Mouse (Mus musculus) embryonic stem cell, embryonic (primary cell): ENCODE measurements around the gene Cpne2.

Source experiments
- CTCF ChIA-PET, 4 experiments: fragments of 300-600 bp in 2 of 4; fragments of 350-600 bp in 2 of 4; sonication (Branson Sonifier 250); formaldehyde crosslinking; loops; one replicate each; lab custom pipeline; 2022; ENCODE audit warnings: inconsistent platforms in 2 of 4; lab: Charles Lee
- POLR2A ChIA-PET, 4 experiments: fragments of 300-600 bp in 2 of 4; fragments of 350-600 bp in 2 of 4; sonication (Branson Sonifier 250); formaldehyde crosslinking; loops; one replicate each; lab custom pipeline; 2022; ENCODE audit warnings: antibody characterized with exemption in 4 of 4, inconsistent platforms in 1 of 4; lab: Charles Lee

The Cpne2 gene

GRCm38 (mm10) chr8:94601034-94601606 lies 68.3 kb downstream of the Cpne2 start:
- ChIA-PET CTCF (interaction anchor here in 1 of 4 experiments (1.3 to 1.4 kb wide), 2 partner anchors 103 to 109 kb away, joined by 5 to 8 read pairs; no protein-coding TSS in a partner anchor), POLR2A (interaction anchor here (0.5 to 4.7 kb wide), 51 partner anchors 9 to 1139 kb away, joined by 3 to 27 read pairs (median 4); partner anchors contain the start of genes Arl2bp (in 2 of the 4), Bbs2 (in 2 of the 4), Ciapin1 (in 1 of the 4) and Coq9 (in 1 of the 4))

GRCm38 (mm10) chr8:94601607-94602385 lies 69.0 kb downstream of the Cpne2 start, which contains the start of the genes Rspry1 and Fam192a:
Rspry1 (plus strand) TSS chr8:94601937.
Fam192a (minus strand) TSS chr8:94601997.
- CTCF ChIA-PET: interaction anchor here in 3 of 4 experiments (0.5 to 1.4 kb wide), 5 partner anchors 82 to 448 kb away, joined by 3 to 8 read pairs (median 4); no protein-coding TSS in a partner anchor
- POLR2A ChIA-PET: interaction anchor here (0.5 to 4.7 kb wide), 54 partner anchors 9 to 1139 kb away, joined by 3 to 27 read pairs (median 4); partner anchors contain the start of genes Arl2bp (in 2 of the 4), Bbs2 (in 2 of the 4), Ciapin1 (in 1 of the 4) and Coq9 (in 1 of the 4)

GRCm38 (mm10) chr8:94602471-94603131 lies 69.8 kb downstream of the Cpne2 start:
- POLR2A ChIA-PET: interaction anchor here in 2 of 4 experiments (0.8 to 4.7 kb wide), 20 partner anchors 8 to 504 kb away, joined by 3 to 27 read pairs (median 4); partner anchors contain the start of genes Bbs2 (in 2 of the 2), Arl2bp (in 1 of the 2), Ciapin1 (in 1 of the 2) and Coq9 (in 1 of the 2)
- CTCF ChIA-PET: interaction anchor here in 3 of 4 experiments (0.6 to 1.4 kb wide), 4 partner anchors 101 to 259 kb away, joined by 3 to 8 read pairs (median 4); no protein-coding TSS in a partner anchor

GRCm38 (mm10) chr8:94604030-94604429 lies 71.2 kb downstream of the Cpne2 start:
- ChIA-PET CTCF (interaction anchor here in 1 of 4 experiments (0.6 kb wide), 1 partner anchor 49 kb away, joined by 3 read pairs; no protein-coding TSS in a partner anchor), POLR2A (interaction anchor here in 1 of 4 experiments (1.2 to 4.7 kb wide), 2 partner anchors 13 to 95 kb away, joined by 4 to 27 read pairs; no protein-coding TSS in a partner anchor)

- ChIA-PET CTCF (interaction anchor here in 1 of 4 experiments (1.0 kb wide), 1 partner anchor 115 kb away, joined by 3 read pairs; no protein-coding TSS in a partner anchor), POLR2A (no interaction called here)
These were observed 74.3 kb downstream of the Cpne2 start for GRCm38 (mm10) chr8:94607064-94607463.
